Mouse (Mus musculus) ES-E14 (cell line): Measurements from ENCODE around the gene Zfp36l1.

Experiments
- CHD2 ChIP-seq: IDR thresholded peaks from 2 replicates; pipeline ENCODE4 v1.6.1; 2014; ENCODE audit warnings: mild to moderate bottlenecking, low read depth, low read length, inconsistent platforms
- HCFC1 ChIP-seq: IDR thresholded peaks from 2 replicates; pipeline ENCODE4 v1.6.1; 2012; ENCODE audit warnings: low read length, inconsistent platforms, borderline replicate concordance; ENCODE audit not compliant: insufficient read depth
- ZNF384 ChIP-seq: IDR thresholded peaks from 2 replicates; pipeline ENCODE4 v1.6.1; 2012; ENCODE audit warnings: low read depth, low read length, inconsistent platforms

DNA sequence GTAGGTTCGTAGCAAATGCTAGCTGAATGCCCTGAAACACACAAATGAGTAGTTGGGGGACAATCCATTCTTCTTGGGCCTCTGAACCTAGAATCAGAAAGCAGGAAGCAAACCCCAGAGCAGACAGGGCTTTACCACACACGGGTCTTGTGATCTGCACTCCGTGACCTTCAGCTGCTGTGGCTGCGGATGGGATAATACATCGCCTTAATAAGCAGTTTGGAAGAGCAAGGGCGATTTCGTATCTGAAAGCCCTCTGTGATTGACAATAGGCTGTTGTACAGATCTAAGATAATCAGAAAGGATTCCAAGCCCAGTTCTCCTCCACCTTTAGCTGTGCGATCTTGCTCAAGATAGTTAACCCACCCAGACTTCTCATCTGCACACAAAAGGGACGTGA is 52.5 kb downstream of the Zfp36l1 start:
- TF ChIP-seq ZNF384, result no peak
- no peak for TF ChIP-seq CHD2
- no peak for TF ChIP-seq HCFC1
